Mouse (Mus musculus) neural tube, embryonic 13.5 days (tissue): ENCODE results near the gene Ldb2. TPM values are rescaled to one million over a fixed set of nuclear protein-coding genes. Genes with fewer than 3 reads are reported as not detected.

Experiments used
- ATAC-seq: fragments of 200-750 bp; cut with Nextera tagmentation; 2 replicates; pipeline ENCODE4 v1.8.0; 2017; ENCODE audit warnings: low read depth, mild to moderate bottlenecking, moderate TSS enrichment, moderate library complexity
- H3K27ac ChIP-seq: fragments of 300-500 bp; sonication (generic); replicated peaks from 2 replicates; pipeline ENCODE4 v1.5.1; 2015; ENCODE audit warnings: moderate library complexity, mild to moderate bottlenecking, inconsistent platforms
- H3K27me3 ChIP-seq: fragments of 300-500 bp; sonication (generic); 2 replicates; pipeline ENCODE4 v1.6.1; 2015; ENCODE audit warnings: mild to moderate bottlenecking, inconsistent platforms
- H3K36me3 ChIP-seq: fragments of 300-500 bp; sonication (generic); 2 replicates; pipeline ENCODE4 v1.6.1; 2015; ENCODE audit warnings: mild to moderate bottlenecking, inconsistent platforms
- H3K4me1 ChIP-seq: fragments of 300-500 bp; sonication (generic); replicated peaks from 2 replicates; pipeline ENCODE4 v1.6.1; 2015; ENCODE audit warnings: inconsistent platforms
- H3K4me2 ChIP-seq: fragments of 300-500 bp; sonication (generic); 2 replicates; pipeline ENCODE4 v1.6.1; 2015; ENCODE audit warnings: inconsistent platforms, mild to moderate bottlenecking, moderate library complexity
- H3K4me3 ChIP-seq: fragments of 300-500 bp; sonication (generic); 2 replicates; pipeline ENCODE4 v1.5.1; 2015; ENCODE audit warnings: mild to moderate bottlenecking, inconsistent platforms
- H3K9ac ChIP-seq: fragments of 300-500 bp; sonication (generic); 2 replicates; pipeline ENCODE4 v1.6.1; 2015; ENCODE audit warnings: moderate library complexity, mild to moderate bottlenecking, inconsistent platforms
- H3K9me3 ChIP-seq: fragments of 300-500 bp; sonication (generic); 2 replicates; pipeline ENCODE4 v1.6.1; 2016; ENCODE audit warnings: inconsistent platforms
- WGBS: fragments of 180-500 bp; shearing (Covaris S2); methylation state at CpG from one replicate; pipeline ENCODE4 v1.1.7; 2015; 5-methylcytosine and 5-hydroxymethylcytosine counted together
- polyA plus RNA-seq: library from polyadenylated mRNA; unstranded; fragments of >200 nt; fragmentation: Nextera tagmentation; extraction: Ambion mirVana; gene quantifications from 2 replicates; pipeline ENCODE4 v1.2.1, GENCODE M21; 2015

Ldb2 gene
- polyA plus RNA-seq, 1 experiment from 2014 or later: 41.3 TPM

GRCm38 (mm10) chr5:44473857-44474762, 325.4 kb downstream of the Ldb2 start:
- no peaks in the 10 kb centered on the region for H3K9me3 ChIP-seq
- H3K9ac ChIP-seq: no peak overlapping the region
- no peak overlapping the region for H3K27ac ChIP-seq
- no peak overlapping the region for H3K4me2 ChIP-seq
- H3K4me1 ChIP-seq: peaks cover 14% of the 10 kb centered on the region; the same call in 1 of the 2 replicates
- no peak overlapping the region for H3K4me3 ChIP-seq
- peak; percentile 76 for ATAC-seq
- no peaks in the 10 kb centered on the region for H3K36me3 ChIP-seq
- 58% methylated on average over 10 of the region's 10 CpGs for WGBS
- no peaks in the 10 kb centered on the region for H3K27me3 ChIP-seq

- WGBS: 75% methylated on average over 4 of the region's 4 CpGs
- H3K36me3 ChIP-seq: no peaks in the 10 kb centered on the region
- ATAC-seq: no peak
- H3K9ac ChIP-seq: no peak overlapping the region
- H3K4me3 ChIP-seq: no peak overlapping the region
- no peak overlapping the region for H3K4me2 ChIP-seq
- H3K27ac ChIP-seq: no peak overlapping the region
- H3K4me1 ChIP-seq: no peaks in the 10 kb centered on the region
- H3K27me3 ChIP-seq: no peaks in the 10 kb centered on the region
- no peaks in the 10 kb centered on the region for H3K9me3 ChIP-seq
Observed at GRCm38 (mm10) chr5:44465238-44465637, 334.2 kb downstream of the Ldb2 start.
